Mouse (Mus musculus) kidney, postnatal 0 days (tissue): ENCODE results near the gene Abhd13. TPM values are rescaled to one million over a fixed set of nuclear protein-coding genes. Genes with fewer than 3 reads are reported as not detected.

Experiments
- ATAC-seq: fragments of 200-750 bp; cut with Nextera tagmentation; replicated peaks from 2 replicates; pipeline ENCODE4 v1.8.0; 2017; ENCODE audit warnings: low read depth, moderate number of reproducible peaks, moderate TSS enrichment, moderate library complexity; ENCODE audit not compliant: low FRiP score
- DNase-seq: peaks from one replicate; pipeline ENCODE4 v3.0.0-alpha.2; 2016; ENCODE audit warnings: low spot score
- H3K27ac ChIP-seq: fragments of 300-500 bp; sonication (generic); 2 replicates; pipeline ENCODE4 v1.5.1; 2014; ENCODE audit warnings: mild to moderate bottlenecking
- H3K27me3 ChIP-seq: fragments of 300-500 bp; sonication (generic); 2 replicates; pipeline ENCODE4 v1.6.1; 2014; ENCODE audit warnings: low read length, mixed read lengths; ENCODE audit not compliant: insufficient read depth
- H3K36me3 ChIP-seq: fragments of 300-500 bp; sonication (generic); 2 replicates; pipeline ENCODE4 v1.6.1; 2014; ENCODE audit warnings: low read length, mixed read lengths; ENCODE audit not compliant: insufficient read depth
- H3K4me1 ChIP-seq: fragments of 300-500 bp; sonication (generic); replicated peaks from 2 replicates; pipeline ENCODE4 v1.6.1; 2014; ENCODE audit warnings: antibody characterized with exemption, low read length, mixed read lengths; ENCODE audit not compliant: insufficient read depth
- H3K4me2 ChIP-seq: fragments of 300-500 bp; sonication (generic); 2 replicates; pipeline ENCODE4 v1.6.1; 2014; ENCODE audit warnings: mild to moderate bottlenecking, low read length, moderate library complexity, mixed read lengths
- H3K4me3 ChIP-seq: fragments of 300-500 bp; sonication (generic); replicated peaks from 2 replicates; pipeline ENCODE4 v1.5.1; 2014; ENCODE audit warnings: low read depth, low read length
- H3K9ac ChIP-seq: fragments of 300-500 bp; sonication (generic); 2 replicates; pipeline ENCODE4 v1.6.1; 2014; ENCODE audit warnings: low read depth, low read length
- H3K9me3 ChIP-seq: fragments of 300-500 bp; sonication (generic); replicated peaks from 2 replicates; pipeline ENCODE4 v1.6.1; 2016; ENCODE audit warnings: low read length, inconsistent platforms, mixed read lengths
- CTCF ChIP-seq: IDR thresholded peaks from 2 replicates; pipeline ENCODE4 v1.5.1; 2016; ENCODE audit warnings: antibody characterized with exemption, low read depth, mild to moderate bottlenecking, moderate library complexity
- WGBS: fragments of 180-500 bp; shearing (Covaris S2); extraction: QIAGEN DNeasy Blood & Tissue Kit; methylation state at CpG from one replicate; pipeline ENCODE4 v1.1.7; 2014; 5-methylcytosine and 5-hydroxymethylcytosine counted together
- polyA plus RNA-seq: library from polyadenylated mRNA; unstranded; fragments of >200 nt; fragmentation: Nextera tagmentation; extraction: Ambion mirVana; gene quantifications from 2 replicates; pipeline ENCODE4 v1.2.1, GENCODE M21; 2015

Abhd13 gene
- polyA plus RNA-seq, 1 experiment from 2014 or later, result 18.1 TPM

DNA sequence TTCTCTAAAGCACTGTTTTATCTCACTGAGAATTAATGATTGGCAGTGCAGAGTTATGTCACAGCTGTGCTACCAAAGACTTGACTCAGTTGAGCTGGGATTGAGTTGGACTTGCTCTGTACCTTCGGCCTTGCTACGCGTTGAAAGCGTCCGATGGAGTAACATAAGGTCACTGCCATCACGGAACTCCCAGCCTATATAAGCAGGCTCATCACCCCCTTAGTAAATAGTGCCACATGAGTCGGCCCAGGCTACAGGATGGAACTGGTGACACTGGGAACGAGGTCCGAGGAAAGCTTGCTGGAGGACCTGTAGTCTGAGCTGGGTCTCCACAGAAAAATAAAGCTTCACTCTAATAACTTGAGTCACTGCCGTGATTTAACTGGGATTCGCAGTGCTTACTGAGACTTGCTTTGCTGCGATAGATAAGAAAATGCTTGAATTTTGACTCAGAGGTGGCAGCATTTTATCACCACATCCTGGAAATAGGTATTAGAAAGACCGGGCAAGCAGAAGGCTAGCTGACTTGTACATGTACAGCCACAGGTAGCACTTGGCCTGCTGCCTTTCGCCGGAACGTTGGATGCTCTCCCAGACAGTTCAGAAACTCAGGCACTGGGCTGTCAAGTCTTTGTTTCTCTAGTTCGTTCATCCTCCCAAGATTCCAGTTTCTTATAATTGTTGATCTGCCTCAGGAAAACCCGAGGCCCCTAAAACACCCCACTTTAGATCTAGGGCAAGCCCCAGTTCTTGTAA, 1.1 kb downstream of the Abhd13 start:
- DNase-seq, result no peak
- no peak for TF ChIP-seq CTCF

DNA sequence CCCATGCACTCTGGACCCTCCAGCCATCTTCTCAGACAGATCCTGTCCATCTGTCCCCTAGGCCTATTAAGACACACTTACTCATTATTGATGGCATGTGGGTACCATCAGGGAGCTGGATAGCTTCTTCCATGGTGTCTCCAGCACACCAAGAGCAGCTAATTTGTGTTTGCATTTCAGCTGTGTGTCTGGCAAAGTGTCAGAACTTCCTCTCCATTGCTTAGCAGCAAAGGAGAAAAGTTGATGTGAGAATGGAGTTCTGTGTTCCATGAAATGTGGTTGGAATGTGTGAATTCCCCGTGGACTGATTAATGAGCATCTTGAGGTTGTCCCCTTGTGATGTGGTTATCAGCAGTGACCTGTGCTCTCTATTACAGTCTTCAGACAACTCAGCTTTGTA, 2.2 kb downstream of the Abhd13 start:
- no peak for ATAC-seq

More for the DNA sequence above, 1.1 kb downstream of the Abhd13 start:
- Histone ChIP-seq H3K36me3 (no peaks in the 10 kb centered on the region), H3K9ac (peak overlapping the region; percentile 94), H3K4me2 (peak overlapping the region; percentile 58), H3K27me3 (no peaks in the 10 kb centered on the region), H3K4me1 (peaks cover 17% of the 10 kb centered on the region), H3K9me3 (no peaks in the 10 kb centered on the region), H3K27ac (no peak overlapping the region), H3K4me3 (peak overlapping the region; percentile 95)
- ATAC-seq, result no peak
- WGBS, result 49% methylated on average over 18 of the region's 18 CpGs

DNA sequence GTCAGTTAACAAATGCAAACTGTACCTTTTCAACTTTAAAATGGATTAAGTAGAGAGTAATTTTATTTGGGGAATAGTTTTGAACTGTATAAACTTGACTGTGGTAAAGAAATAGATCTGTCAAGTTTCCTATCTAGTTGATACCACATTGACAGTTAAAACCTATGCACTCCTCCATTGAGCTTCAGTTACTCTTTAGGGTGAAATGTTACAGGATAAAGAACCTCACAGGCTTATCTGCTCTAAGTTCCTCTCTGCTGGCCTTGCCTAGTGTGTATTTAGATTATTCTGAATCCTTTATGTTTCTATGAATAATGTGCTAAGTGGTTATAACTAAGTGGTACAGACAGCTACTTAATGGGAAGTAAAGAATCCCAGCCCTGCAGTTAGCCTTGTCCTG, 2.7 kb downstream of the Abhd13 start:
- DNase-seq (no peak), ATAC-seq (no peak)
- Histone ChIP-seq H3K4me2 (no peak overlapping the region), H3K36me3 (no peaks in the 10 kb centered on the region), H3K27ac (no peak overlapping the region), H3K9ac (no peak overlapping the region), H3K9me3 (no peaks in the 10 kb centered on the region), H3K4me3 (no peak overlapping the region), H3K4me1 (peaks cover 17% of the 10 kb centered on the region), H3K27me3 (no peaks in the 10 kb centered on the region)
- no peak for TF ChIP-seq CTCF

More for the DNA sequence above, 2.2 kb downstream of the Abhd13 start:
- H3K4me1 ChIP-seq, result peaks cover 17% of the 10 kb centered on the region
- no peaks in the 10 kb centered on the region for H3K9me3 ChIP-seq
- 76% methylated on average over 1 of the region's 1 CpGs for WGBS
- no peaks in the 10 kb centered on the region for H3K36me3 ChIP-seq
- no peak overlapping the region for H3K27ac ChIP-seq
- H3K4me2 ChIP-seq, result no peak overlapping the region
- no peak overlapping the region for H3K4me3 ChIP-seq
- no peak overlapping the region for H3K9ac ChIP-seq
- H3K27me3 ChIP-seq, result no peaks in the 10 kb centered on the region
- TF ChIP-seq CTCF, result no peak
- no peak for DNase-seq

DNA sequence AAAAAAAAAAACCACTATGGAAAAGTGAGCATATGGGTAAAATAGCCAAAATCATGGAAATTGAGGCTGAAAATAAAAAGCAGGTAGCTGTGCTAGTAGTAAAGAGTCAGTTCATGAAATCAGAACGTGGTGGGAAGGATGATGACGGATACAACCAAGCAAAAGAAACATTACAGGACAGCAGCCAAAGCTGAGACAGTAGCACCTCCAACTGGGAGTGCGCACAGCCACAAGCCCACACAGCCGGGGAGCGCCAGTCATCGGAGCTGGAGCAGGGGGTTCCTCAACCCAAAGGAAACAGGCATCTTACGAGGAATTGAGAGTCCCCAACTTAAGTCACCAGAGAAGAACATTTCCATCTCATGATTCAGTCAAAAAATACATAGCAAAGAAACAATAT, 26.6 kb downstream of the Abhd13 start:
- Histone ChIP-seq H3K4me3 (no peak overlapping the region), H3K9me3 (no peaks in the 10 kb centered on the region), H3K27me3 (no peaks in the 10 kb centered on the region), H3K4me2 (no peak overlapping the region), H3K27ac (no peak overlapping the region), H3K9ac (no peak overlapping the region), H3K36me3 (no peaks in the 10 kb centered on the region), H3K4me1 (peaks cover 8% of the 10 kb centered on the region; the same call in 1 of the 2 replicates)
- TF ChIP-seq CTCF, result no peak
- DNase-seq (no peak), ATAC-seq (no peak)
- WGBS, result 78% methylated on average over 7 of the region's 7 CpGs

- Histone ChIP-seq H3K27me3 (no peaks in the 10 kb centered on the region), H3K27ac (peak within 1 kb of the TSS; percentile 81)
- DNase-seq, result peak; percentile 91
Measured at GRCm38 (mm10) chr8:10006156-10006985, 28.9 kb downstream of the Abhd13 start, which contains the start of gene Tnfsf13b. TSS of gene Tnfsf13b (plus strand) at chr8:10006467.

GRCm38 (mm10) chr8:10006986-10007659, 29.6 kb downstream of the Abhd13 start:
- Histone ChIP-seq H3K36me3 (no peaks in the 10 kb centered on the region), H3K4me1 (peaks cover 8% of the 10 kb centered on the region; the same call in 1 of the 2 replicates), H3K9ac (peak overlapping the region; percentile 51), H3K9me3 (no peaks in the 10 kb centered on the region), H3K4me3 (peak overlapping the region; percentile 39), H3K4me2 (peak overlapping the region; percentile 80), H3K27ac (peak overlapping the region; percentile 81), H3K27me3 (no peaks in the 10 kb centered on the region)
- ATAC-seq (peak; percentile 46; the same call in 1 of the 2 replicates), DNase-seq (peak; percentile 71)
- WGBS, result 4% methylated on average over 29 of the region's 29 CpGs
- TF ChIP-seq CTCF, result no peak

More at GRCm38 (mm10) chr8:10006156-10006985, 28.9 kb downstream of the Abhd13 start, which contains the start of gene Tnfsf13b:
- Histone ChIP-seq H3K4me2 (peak within 1 kb of the TSS; percentile 80), H3K4me1 (peaks cover 8% of the 10 kb centered on the region; the same call in 1 of the 2 replicates), H3K9me3 (no peaks in the 10 kb centered on the region), H3K9ac (peak within 1 kb of the TSS; percentile 51), H3K4me3 (peak within 1 kb of the TSS; percentile 39), H3K36me3 (no peaks in the 10 kb centered on the region)
- WGBS, result 47% methylated on average over 16 of the region's 16 CpGs
- peak; percentile 77 for ATAC-seq
- no peak for TF ChIP-seq CTCF
